Mouse (Mus musculus) intestine, embryonic 15.5 days (tissue): ENCODE measurements at regions not wholly inside any gene's neighbourhood (a gene's known extent, or its start where the extent isn't known, plus 50 kb on each side); places are given as distances from the start of the nearest gene placed in this dataset.

Experiments
- ATAC-seq: fragments of 200-750 bp; cut with Nextera tagmentation; 2 replicates; pipeline ENCODE4 v1.8.0; 2017; ENCODE audit warnings: moderate TSS enrichment, moderate library complexity
- H3K27ac ChIP-seq: fragments of 300-500 bp; sonication (generic); 2 replicates; pipeline ENCODE4 v1.5.1; 2015; ENCODE audit warnings: mild to moderate bottlenecking, inconsistent platforms
- H3K27me3 ChIP-seq: fragments of 300-500 bp; sonication (generic); replicated peaks from 2 replicates; pipeline ENCODE4 v1.6.1; 2015; ENCODE audit warnings: inconsistent platforms
- H3K36me3 ChIP-seq: fragments of 300-500 bp; sonication (generic); 2 replicates; pipeline ENCODE4 v1.6.1; 2015; ENCODE audit warnings: inconsistent platforms
- H3K4me1 ChIP-seq: fragments of 300-500 bp; sonication (generic); replicated peaks from 2 replicates; pipeline ENCODE4 v1.6.1; 2015; ENCODE audit warnings: inconsistent platforms
- H3K4me2 ChIP-seq: fragments of 300-500 bp; sonication (generic); replicated peaks from 2 replicates; pipeline ENCODE4 v1.6.1; 2015; ENCODE audit warnings: mild to moderate bottlenecking, inconsistent platforms
- H3K4me3 ChIP-seq: fragments of 300-500 bp; sonication (generic); replicated peaks from 2 replicates; pipeline ENCODE4 v1.5.1; 2015; ENCODE audit warnings: inconsistent platforms
- H3K9ac ChIP-seq: fragments of 300-500 bp; sonication (generic); 2 replicates; pipeline ENCODE4 v1.6.1; 2015; ENCODE audit warnings: inconsistent platforms
- H3K9me3 ChIP-seq: fragments of 300-500 bp; sonication (generic); 2 replicates; pipeline ENCODE4 v1.6.1; 2016; ENCODE audit warnings: inconsistent platforms
- WGBS: fragments of 180-500 bp; shearing (Covaris S2); methylation state at CpG from one replicate; pipeline ENCODE4 v1.1.7; 2015; 5-methylcytosine and 5-hydroxymethylcytosine counted together

DNA sequence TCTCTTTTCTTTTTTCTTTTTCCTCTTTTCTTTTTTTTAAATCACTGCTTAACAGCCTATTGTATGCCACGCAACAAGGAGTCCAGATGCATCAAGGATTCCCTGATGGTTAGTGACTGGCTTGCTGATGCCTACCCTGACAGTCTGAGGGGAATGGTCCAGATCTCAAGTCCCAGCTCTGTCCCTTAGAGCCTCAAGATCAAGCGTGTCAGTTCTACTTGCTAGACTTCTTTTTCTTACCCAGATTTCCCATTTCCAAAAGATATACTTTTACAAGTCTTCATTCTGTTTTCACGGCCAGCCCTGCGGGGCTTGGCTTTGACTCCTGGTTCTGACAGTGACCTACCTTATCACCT is 68.1 kb upstream of the Il12b start:
- Histone ChIP-seq H3K9ac (no peak overlapping the region), H3K4me3 (no peak overlapping the region), H3K4me1 (no peaks in the 10 kb centered on the region), H3K9me3 (no peaks in the 10 kb centered on the region), H3K27me3 (0 out of 2 replicates have a peak, but pooled peaks cover 3% of the 10 kb centered on the region), H3K27ac (no peak overlapping the region), H3K4me2 (no peak overlapping the region), H3K36me3 (no peaks in the 10 kb centered on the region)
- 61% methylated on average over 4 of the region's 4 CpGs for WGBS
- no peak for ATAC-seq

DNA sequence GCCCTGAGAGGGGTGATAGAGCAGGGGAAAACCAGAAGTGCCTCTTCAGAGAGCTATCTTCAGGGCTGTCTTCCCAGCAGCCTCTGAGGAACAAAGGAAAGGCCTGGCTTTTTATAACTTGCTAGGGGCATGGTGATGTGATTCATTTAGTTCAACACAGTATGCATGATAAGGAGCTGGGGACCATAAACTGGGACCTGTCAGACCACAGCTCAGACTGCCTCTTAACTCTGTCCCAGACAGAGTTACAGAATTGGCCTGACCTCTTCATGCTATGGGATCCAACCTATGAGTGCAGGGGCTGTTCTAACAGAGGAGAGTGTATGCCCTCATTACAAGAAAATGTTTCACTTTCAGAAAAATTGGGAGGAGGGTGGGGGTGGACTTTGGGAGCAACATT is 59.3 kb upstream of the Il12b start:
- no peaks in the 10 kb centered on the region for H3K9me3 ChIP-seq
- no peaks in the 10 kb centered on the region for H3K4me1 ChIP-seq
- no peak overlapping the region for H3K9ac ChIP-seq
- no peaks in the 10 kb centered on the region for H3K27me3 ChIP-seq
- H3K4me2 ChIP-seq = no peak overlapping the region
- no peak overlapping the region for H3K27ac ChIP-seq
- ATAC-seq = peak; percentile 65
- H3K4me3 ChIP-seq = no peak overlapping the region
- H3K36me3 ChIP-seq = no peaks in the 10 kb centered on the region

DNA sequence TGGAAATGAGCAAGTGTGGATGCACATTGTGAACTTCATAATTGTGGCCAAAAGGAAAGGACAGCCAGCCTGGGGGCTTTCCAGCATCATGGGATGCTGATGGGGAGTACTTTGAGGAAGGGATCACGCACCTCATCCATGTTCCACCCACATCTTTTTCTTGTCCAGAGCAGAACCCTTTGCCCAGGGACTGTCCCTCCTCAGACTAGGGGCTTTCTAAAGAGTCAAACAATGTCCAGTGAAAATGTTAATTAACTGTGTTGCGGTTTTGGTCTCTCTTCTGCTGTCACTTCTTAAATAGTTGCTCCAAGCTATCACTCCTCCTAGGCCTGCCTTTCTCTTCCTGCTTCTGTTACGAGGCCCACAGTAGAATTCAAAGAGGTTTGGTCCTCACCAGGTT is 51.6 kb upstream of the Il12b start:
- H3K27me3 ChIP-seq = no peaks in the 10 kb centered on the region
- H3K36me3 ChIP-seq = no peaks in the 10 kb centered on the region
- H3K27ac ChIP-seq = no peak overlapping the region
- ATAC-seq = no peak
- no peak overlapping the region for H3K9ac ChIP-seq
- no peaks in the 10 kb centered on the region for H3K9me3 ChIP-seq
- H3K4me1 ChIP-seq = no peaks in the 10 kb centered on the region
- H3K4me3 ChIP-seq = no peak overlapping the region
- no peak overlapping the region for H3K4me2 ChIP-seq
- WGBS = 79% methylated on average over 3 of the region's 3 CpGs

DNA sequence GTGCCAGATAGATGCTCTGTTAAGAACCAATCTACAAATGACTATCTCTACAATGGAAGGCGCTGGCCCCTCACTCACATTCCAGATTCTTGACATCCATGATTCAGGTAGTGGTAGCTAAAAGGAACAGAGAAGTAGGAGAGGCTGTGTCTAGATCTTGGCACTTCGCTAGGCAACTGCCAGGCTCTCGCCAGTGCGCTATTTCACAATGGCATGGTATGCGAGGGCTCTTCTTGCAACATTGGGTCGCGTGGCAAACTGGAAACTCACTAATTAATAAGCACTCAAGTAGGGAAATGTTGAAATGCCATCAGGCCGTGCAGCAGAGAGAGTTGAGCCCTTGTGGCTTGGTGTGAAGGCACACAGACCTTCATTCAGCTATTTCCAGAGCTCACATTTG is 50.3 kb upstream of the Il12b start:
- 84% methylated on average over 8 of the region's 8 CpGs for WGBS
- Histone ChIP-seq H3K9ac (no peak overlapping the region), H3K27me3 (no peaks in the 10 kb centered on the region), H3K4me3 (no peak overlapping the region), H3K9me3 (no peaks in the 10 kb centered on the region), H3K36me3 (no peaks in the 10 kb centered on the region), H3K4me1 (no peaks in the 10 kb centered on the region), H3K4me2 (no peak overlapping the region), H3K27ac (no peak overlapping the region)
- ATAC-seq = no peak
